Mouse (Mus musculus): ENCODE measurements around the gene Rlim. TPM values are rescaled to one million over a fixed set of nuclear protein-coding genes. Genes with fewer than 3 reads are reported as not detected.

Gene Rlim
- 38.3 and 43.3 TPM in 2 replicates for polyA plus RNA-seq (2016; fragmentation: Nextera tagmentation; extraction: Ambion mirVana)

DNA sequence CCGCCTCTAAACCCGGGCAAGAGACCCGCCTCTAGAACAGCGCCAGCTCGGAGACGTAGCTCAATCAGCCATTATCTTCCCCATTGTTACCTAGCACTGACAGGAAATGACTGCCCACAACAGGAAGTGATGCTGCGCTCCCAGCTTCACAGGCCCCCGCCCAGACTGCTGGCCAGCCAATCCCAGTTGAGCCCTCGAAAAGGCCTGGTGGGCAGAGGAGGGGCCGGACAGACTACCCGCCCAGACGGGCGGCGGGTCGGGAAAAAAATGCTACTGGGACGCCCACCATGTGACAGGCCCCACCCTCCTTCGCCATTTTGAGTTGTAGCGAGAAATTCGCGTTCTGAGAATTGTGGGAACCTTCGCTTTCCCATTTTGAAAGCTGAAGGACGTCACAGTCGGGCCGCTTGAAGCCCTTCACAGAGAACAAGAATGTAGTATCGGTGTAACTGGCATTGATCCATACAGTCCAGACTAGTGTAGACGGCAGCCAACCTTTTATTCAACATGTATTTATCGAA, at the start of gene Rlim:
TSS of gene Rlim (minus strand) at position 116 of the 521 bp plus-strand sequence.
- 18% methylated on average over 27 of the region's 27 CpGs for WGBS
- Histone ChIP-seq H3K27ac (peak within 1 kb of the TSS; percentile 92), H3K27me3 (ENCODE audit: low read depth, poor library complexity, severe bottlenecking) (peaks cover 78% of the 10 kb centered on the region)

DNA sequence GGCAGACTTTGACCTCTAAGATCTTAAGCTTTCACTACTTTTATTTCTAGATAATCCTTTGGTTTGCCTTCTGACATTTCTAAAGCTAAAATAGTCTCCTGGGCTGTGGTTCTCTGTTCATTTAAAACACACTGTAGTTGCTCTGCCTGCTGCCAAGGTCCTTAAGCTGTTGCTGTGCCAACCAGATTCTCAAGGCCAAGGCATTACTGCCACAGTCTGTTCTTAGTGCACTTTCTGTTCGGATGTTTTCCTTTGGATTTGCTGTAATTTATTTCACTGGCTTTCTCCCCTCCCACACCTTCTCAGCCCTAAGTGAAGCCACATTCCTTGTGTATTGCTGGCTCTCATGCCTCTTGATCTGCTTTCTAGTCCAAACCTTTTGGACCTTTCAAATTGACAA, 36.1 kb upstream of the Rlim start:
- no peak overlapping the region for H3K27ac ChIP-seq
- 53% methylated on average over 1 of the region's 1 CpGs for WGBS
- H3K4me1 ChIP-seq = no peaks in the 10 kb centered on the region
- H3K36me3 ChIP-seq = no peaks in the 10 kb centered on the region
- no peak overlapping the region for H3K4me3 ChIP-seq
- H3K9me3 ChIP-seq (replicated peaks) = no peaks in the 10 kb centered on the region
- DNase-seq (ENCODE audit: low spot score) = no peak
- H3K27me3 ChIP-seq (ENCODE audit: low read depth, poor library complexity, severe bottlenecking) = peaks cover 88% of the 10 kb centered on the region

More for the DNA sequence above, at the start of gene Rlim:
- Histone ChIP-seq H3K36me3 (peaks cover 25% of the 10 kb centered on the region), H3K4me3 (peak within 1 kb of the TSS; percentile 81), H3K4me1 (no peaks in the 10 kb centered on the region), H3K9me3 (replicated peaks) (no peaks in the 10 kb centered on the region)
- peak; percentile 84 for DNase-seq (ENCODE audit: low spot score)

DNA sequence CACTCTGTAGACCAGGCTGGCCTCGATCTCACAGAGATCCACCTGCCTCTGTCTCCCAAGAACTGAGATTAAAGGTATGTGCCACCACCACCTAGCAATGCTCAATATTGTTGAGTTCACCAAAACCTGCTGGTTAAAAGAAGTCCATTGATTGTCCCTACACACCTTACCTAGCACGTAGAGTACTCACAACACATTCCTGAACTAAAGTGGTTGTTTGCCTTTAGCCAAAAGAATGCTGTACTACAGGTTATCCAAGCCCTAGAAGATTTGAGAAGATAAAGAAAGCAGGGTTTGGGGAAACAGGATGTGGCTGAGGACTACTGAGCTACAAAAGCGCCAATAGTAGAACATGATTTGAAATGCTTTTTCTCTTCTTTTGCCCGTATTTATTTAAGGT, 34.0 kb upstream of the Rlim start:
- no peak overlapping the region for H3K4me3 ChIP-seq
- H3K27me3 ChIP-seq (ENCODE audit: low read depth, poor library complexity, severe bottlenecking) = peaks cover 95% of the 10 kb centered on the region
- no peak overlapping the region for H3K27ac ChIP-seq
- no peaks in the 10 kb centered on the region for H3K4me1 ChIP-seq
- WGBS = 96% methylated on average over 4 of the region's 4 CpGs
- no peaks in the 10 kb centered on the region for H3K36me3 ChIP-seq
- DNase-seq (ENCODE audit: low spot score) = no peak
- H3K9me3 ChIP-seq (replicated peaks) = no peaks in the 10 kb centered on the region

DNA sequence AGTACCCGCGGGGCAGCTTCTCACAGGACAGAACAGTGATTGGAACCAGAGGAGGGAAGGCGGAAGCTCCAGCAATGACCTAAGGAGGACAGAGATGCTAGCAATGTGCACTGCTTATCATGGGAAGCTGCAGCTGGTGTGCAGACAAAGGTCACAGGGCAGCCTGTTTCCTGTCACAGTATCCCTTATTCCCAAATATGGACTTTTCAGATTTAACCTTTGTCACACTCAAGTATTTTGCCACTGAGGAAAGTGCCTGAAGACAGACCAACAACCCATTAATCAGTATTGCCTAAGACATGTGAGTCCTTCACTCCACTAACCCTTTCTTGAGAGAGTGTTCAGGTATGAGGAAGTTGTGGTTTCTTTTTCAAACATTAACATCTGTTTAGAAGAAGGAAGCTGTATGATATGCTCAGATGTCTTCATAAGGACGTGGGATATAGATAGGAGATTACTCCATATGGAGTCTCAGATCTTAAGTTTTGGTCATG, 32.3 kb upstream of the Rlim start:
- peak; percentile 28 for DNase-seq (ENCODE audit: low spot score)
- Histone ChIP-seq H3K4me3 (no peak overlapping the region), H3K36me3 (no peaks in the 10 kb centered on the region), H3K27me3 (ENCODE audit: low read depth, poor library complexity, severe bottlenecking) (peaks cover 85% of the 10 kb centered on the region), H3K9me3 (replicated peaks) (no peaks in the 10 kb centered on the region), H3K4me1 (no peaks in the 10 kb centered on the region), H3K27ac (no peak overlapping the region)
- WGBS = 36% methylated on average over 4 of the region's 4 CpGs

DNA sequence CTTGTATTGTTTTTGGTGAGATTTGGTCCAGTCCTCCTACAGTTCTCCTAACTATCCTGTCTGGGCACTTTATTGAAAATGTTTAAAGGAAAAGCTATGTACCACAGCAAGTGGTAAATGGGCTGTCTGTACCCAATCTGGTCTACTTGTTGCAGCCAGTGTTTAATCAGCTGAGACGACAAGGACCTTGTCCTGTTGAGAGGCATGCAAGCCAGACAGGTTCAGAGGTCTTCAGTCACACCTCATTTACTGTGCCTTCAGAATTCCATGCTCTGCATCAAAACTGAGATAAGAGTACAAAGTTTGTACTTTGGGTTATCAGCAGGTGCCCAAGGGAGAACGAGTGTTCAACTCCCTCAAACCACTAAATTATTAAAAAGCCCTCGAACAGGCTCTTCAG, 13.7 kb upstream of the Rlim start:
- DNase-seq (ENCODE audit: low spot score) = no peak
- H3K9me3 ChIP-seq (replicated peaks) = no peaks in the 10 kb centered on the region
- no peak overlapping the region for H3K27ac ChIP-seq
- H3K4me1 ChIP-seq = no peaks in the 10 kb centered on the region
- peaks cover 84% of the 10 kb centered on the region for H3K27me3 ChIP-seq (ENCODE audit: low read depth, poor library complexity, severe bottlenecking)
- no peaks in the 10 kb centered on the region for H3K36me3 ChIP-seq
- no peak overlapping the region for H3K4me3 ChIP-seq
- 55% methylated on average over 3 of the region's 3 CpGs for WGBS

DNA sequence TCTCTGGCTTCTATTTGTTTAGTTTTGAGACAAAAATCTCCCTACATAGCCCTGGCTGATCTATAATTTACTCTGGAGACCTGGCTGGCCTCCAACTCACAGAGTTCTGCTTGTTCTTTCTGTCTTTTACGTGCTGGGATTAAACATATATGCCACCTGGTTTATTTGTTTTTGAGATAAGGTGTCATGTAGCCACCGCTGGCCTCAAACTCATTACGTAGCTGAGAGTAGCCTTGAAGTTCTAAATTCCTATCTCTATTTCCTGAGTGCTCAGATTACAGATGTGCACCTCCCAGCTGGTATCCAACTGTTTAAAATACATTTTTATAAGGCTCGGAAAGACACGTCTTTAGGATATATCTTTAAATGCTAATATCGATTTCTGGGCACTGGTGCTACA, 12.8 kb upstream of the Rlim start:
- H3K36me3 ChIP-seq = no peaks in the 10 kb centered on the region
- no peak overlapping the region for H3K4me3 ChIP-seq
- H3K9me3 ChIP-seq (replicated peaks) = no peaks in the 10 kb centered on the region
- H3K27ac ChIP-seq = no peak overlapping the region
- H3K4me1 ChIP-seq = no peaks in the 10 kb centered on the region
- 63% methylated on average over 6 of the region's 6 CpGs for WGBS
- H3K27me3 ChIP-seq (ENCODE audit: low read depth, poor library complexity, severe bottlenecking) = peaks cover 83% of the 10 kb centered on the region
- DNase-seq (ENCODE audit: low spot score) = no peak

DNA sequence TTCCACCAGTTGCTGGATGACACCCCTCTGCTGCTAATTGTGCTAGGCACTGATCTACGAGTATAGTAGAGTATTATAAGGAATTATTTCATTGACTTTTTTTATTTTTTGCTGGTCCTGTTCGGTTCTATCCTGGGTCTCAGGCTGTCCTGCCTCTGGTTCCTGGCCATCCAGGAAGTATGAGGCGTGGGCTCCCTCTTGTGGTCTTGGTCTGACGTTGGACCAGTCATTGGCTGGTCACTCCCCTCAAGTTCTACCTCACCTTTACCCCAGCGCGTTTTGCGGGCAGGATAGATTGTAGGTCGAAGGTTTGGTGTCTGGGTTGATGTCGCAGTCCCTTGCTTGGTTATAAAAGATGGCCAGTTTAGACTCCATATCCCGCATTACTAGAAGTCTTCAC, 10.6 kb upstream of the Rlim start:
- WGBS = 29% methylated on average over 10 of the region's 10 CpGs
- H3K27ac ChIP-seq = no peak overlapping the region
- no peaks in the 10 kb centered on the region for H3K9me3 ChIP-seq (replicated peaks)
- peak; percentile 34 for DNase-seq (ENCODE audit: low spot score)
- H3K36me3 ChIP-seq = no peaks in the 10 kb centered on the region
- peaks cover 5% of the 10 kb centered on the region; the same call in 1 of the 2 replicates for H3K4me1 ChIP-seq
- H3K27me3 ChIP-seq (ENCODE audit: low read depth, poor library complexity, severe bottlenecking) = peaks cover 85% of the 10 kb centered on the region
- no peak overlapping the region for H3K4me3 ChIP-seq

DNA sequence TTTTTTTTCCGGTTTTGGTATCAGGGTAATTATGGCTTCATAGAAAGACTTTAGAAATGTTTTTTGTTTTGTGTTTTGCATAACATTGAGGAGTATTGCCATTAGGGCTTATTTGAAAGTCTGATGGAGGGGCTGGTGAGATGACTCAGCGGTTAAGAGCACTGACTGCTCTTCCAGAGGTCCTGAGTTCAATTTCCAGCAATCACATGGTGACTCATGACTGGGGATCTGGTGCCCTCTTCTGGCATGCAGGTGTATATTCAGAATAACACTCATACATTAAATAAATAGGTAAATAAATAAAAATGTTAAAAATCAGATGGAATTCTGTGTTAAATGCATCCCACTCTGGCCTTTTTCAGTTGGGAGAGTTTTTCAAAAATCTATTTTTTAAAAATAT, 9.3 kb upstream of the Rlim start:
- Histone ChIP-seq H3K36me3 (no peaks in the 10 kb centered on the region), H3K27me3 (ENCODE audit: low read depth, poor library complexity, severe bottlenecking) (peaks cover 86% of the 10 kb centered on the region), H3K4me1 (peaks cover 5% of the 10 kb centered on the region; the same call in 1 of the 2 replicates), H3K4me3 (no peak overlapping the region), H3K9me3 (replicated peaks) (no peaks in the 10 kb centered on the region), H3K27ac (no peak overlapping the region)
- 56% methylated on average over 2 of the region's 2 CpGs for WGBS
- DNase-seq (ENCODE audit: low spot score) = no peak

DNA sequence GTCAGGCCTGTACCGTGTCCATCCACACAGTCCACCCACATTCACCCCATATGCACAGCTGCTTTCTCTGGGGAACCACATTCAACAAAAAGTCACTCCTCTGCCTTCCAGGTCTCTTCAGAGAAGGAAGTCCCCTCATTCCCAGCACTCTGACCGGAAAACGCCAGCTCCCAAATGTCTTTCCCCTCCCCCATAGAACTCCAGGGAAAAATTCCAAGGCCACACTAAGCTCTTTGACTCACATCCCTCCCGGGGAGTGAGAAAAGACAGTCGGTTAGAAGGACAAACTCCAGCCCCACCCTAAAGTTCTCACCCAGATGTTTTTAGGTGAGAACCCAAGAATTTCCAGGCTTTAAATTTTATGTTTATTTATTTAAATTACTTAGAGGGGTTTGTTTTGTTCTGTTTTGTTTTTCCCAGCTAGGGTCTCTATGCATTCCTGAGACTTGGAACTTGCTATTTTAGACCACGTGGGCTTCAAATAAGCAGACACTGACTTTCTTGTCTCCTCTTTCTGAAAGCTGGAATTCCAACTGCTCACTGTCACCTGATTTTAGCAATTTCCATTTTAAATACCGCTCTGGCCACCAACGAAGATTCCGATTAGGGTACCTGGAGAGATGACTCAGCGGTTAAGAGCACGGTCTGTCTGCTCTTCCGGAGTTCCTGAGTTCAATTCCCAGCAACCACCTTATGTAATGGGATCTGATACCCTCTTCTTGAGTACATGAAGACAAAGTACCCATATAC, 6.3 kb upstream of the Rlim start:
- WGBS = 23% methylated on average over 12 of the region's 12 CpGs
- peak; percentile 29 for DNase-seq (ENCODE audit: low spot score)
- Histone ChIP-seq H3K9me3 (replicated peaks) (no peaks in the 10 kb centered on the region), H3K4me1 (peaks cover 5% of the 10 kb centered on the region; the same call in 1 of the 2 replicates), H3K4me3 (no peak overlapping the region), H3K27me3 (ENCODE audit: low read depth, poor library complexity, severe bottlenecking) (peaks cover 80% of the 10 kb centered on the region), H3K27ac (0 out of 2 replicates have a peak overlapping the region, but pooled peaks have one; percentile 21), H3K36me3 (no peaks in the 10 kb centered on the region)

DNA sequence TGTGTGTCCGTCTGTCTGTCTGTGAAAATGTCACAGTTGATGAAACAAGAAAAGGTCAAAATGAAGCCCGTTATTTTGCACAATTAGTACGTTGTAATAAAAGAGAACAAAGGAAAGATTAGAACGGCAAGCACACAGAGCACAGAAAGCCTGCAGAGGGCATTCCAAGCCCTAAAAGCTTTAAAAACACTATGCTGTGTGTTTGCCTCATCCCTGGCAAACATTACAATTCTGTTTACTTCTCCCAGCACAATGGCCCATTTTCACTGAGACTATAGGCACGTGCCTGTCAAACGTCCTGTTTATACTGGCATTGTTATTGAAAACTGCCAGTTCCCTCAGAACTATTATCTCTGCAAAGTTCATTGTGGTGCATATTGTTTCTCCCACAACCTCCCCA, 5.1 kb upstream of the Rlim start:
- Histone ChIP-seq H3K36me3 (no peaks in the 10 kb centered on the region), H3K4me1 (peaks cover 5% of the 10 kb centered on the region; the same call in 1 of the 2 replicates), H3K27me3 (ENCODE audit: low read depth, poor library complexity, severe bottlenecking) (peaks cover 82% of the 10 kb centered on the region), H3K27ac (no peak overlapping the region), H3K9me3 (replicated peaks) (no peaks in the 10 kb centered on the region), H3K4me3 (no peak overlapping the region)
- no peak for DNase-seq (ENCODE audit: low spot score)
- 24% methylated on average over 6 of the region's 6 CpGs for WGBS

DNA sequence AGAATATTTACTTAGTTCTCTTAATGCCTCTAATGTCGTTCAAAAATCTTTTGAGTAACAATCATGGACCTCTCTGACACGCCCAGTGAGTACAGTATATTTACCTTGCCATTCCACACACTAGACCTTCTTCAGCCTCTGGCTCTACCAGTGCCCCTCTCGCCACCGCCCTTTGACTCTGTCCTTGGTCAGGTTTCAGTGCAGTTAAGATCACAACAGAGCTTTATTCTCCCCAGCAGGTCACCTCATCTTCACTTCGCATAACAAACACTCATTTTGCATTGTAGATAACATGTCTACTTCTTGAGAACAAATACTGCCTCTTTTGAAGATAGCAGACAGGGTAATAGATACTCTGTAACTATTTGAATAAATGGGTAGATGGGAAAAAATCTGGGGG, 3.9 kb upstream of the Rlim start:
- Histone ChIP-seq H3K36me3 (no peaks in the 10 kb centered on the region), H3K27me3 (ENCODE audit: low read depth, poor library complexity, severe bottlenecking) (peaks cover 89% of the 10 kb centered on the region), H3K4me1 (peaks cover 5% of the 10 kb centered on the region; the same call in 1 of the 2 replicates), H3K27ac (no peak overlapping the region), H3K4me3 (no peak overlapping the region), H3K9me3 (replicated peaks) (no peaks in the 10 kb centered on the region)
- 54% methylated on average over 5 of the region's 5 CpGs for WGBS
- DNase-seq (ENCODE audit: low spot score) = no peak

DNA sequence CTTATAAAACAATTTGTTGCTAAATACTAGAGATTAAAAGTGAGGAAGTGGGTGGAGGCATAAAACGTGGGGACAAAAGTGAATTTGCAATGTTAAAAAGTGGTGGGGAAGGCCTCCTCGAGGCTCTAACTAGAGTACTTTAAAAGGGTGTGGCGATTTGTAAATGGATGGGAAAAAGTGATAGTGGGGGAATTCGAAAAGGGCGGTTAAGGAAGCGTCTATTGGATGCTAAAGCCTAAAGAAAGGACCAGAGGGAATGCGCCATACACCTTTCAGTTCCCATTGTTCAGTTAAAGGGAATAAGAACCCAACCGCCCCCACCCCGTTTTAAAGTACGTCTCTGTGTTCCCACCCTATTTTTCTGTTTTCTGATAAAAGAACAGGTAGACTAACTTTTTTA, 722 bp upstream of the Rlim start:
- H3K36me3 ChIP-seq = peaks cover 20% of the 10 kb centered on the region
- H3K27me3 ChIP-seq (ENCODE audit: low read depth, poor library complexity, severe bottlenecking) = peaks cover 81% of the 10 kb centered on the region
- no peaks in the 10 kb centered on the region for H3K4me1 ChIP-seq
- no peak for DNase-seq (ENCODE audit: low spot score)
- H3K4me3 ChIP-seq = peak overlapping the region; percentile 81
- H3K9me3 ChIP-seq (replicated peaks) = no peaks in the 10 kb centered on the region
- peak overlapping the region; percentile 92 for H3K27ac ChIP-seq
- WGBS = 79% methylated on average over 10 of the region's 10 CpGs

DNA sequence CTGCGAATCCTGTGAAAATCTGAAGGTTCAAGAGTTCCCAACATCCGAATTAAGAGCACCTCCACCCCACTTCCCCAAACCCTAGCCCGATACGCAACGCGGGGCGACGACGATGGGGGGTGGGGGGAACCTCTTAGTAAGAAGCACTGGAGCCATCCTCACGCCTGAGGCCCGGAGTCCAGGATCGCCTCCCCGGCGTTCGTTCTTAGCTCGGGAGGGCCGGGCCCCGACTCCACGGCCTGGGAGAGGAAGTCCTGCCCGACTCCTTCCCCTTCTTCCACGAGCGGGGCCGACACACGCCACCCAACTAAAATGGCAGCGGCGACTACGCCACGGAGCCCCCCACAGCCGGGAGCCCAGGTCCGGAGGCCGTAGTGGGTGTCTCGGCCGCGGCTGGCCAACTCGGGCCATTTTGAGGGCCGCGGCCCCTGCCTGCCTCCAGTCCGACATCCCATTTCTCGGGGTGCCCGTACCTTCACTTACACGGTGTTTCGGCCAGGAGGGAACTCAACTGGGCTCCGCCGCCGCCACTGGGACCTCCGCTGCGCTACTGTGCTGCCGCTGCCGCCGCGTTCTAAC, 405 bp downstream of the Rlim start:
- Histone ChIP-seq H3K9me3 (replicated peaks) (no peaks in the 10 kb centered on the region), H3K4me1 (no peaks in the 10 kb centered on the region), H3K27ac (peak overlapping the region; percentile 92), H3K4me3 (peak overlapping the region; percentile 81), H3K36me3 (peaks cover 31% of the 10 kb centered on the region), H3K27me3 (ENCODE audit: low read depth, poor library complexity, severe bottlenecking) (peaks cover 78% of the 10 kb centered on the region)
- DNase-seq (ENCODE audit: low spot score) = no peak
- 14% methylated on average over 50 of the region's 51 CpGs for WGBS

All from limb, embryonic 10.5 days (tissue).